Mouse (Mus musculus) gastrocnemius, adult 8-10 months (tissue): ENCODE measurements around the gene Arhgef25. TPM values are rescaled to one million over a fixed set of nuclear protein-coding genes. Genes with fewer than 3 reads are reported as not detected.
"Not testable (repeated sequence)": the region's sequence is repeated elsewhere in the genome, so short reads cannot be mapped to it uniquely, and the experiment has no call there.

Experiments used
- DNase-seq, 2 experiments: peaks; one replicate each; pipeline ENCODE4 v3.0.0; 2022; ENCODE audit warnings: low spot score in 2 of 2
- total RNA-seq, 4 experiments: library from RNA; stranded (reverse); gene quantifications; 2 replicates each; pipeline ENCODE4 v1.2.4; 2022

The Arhgef25 gene
- total RNA-seq, 4 experiments from 2014 or later = 7.1 to 12.1 (median 9.0) TPM

DNA sequence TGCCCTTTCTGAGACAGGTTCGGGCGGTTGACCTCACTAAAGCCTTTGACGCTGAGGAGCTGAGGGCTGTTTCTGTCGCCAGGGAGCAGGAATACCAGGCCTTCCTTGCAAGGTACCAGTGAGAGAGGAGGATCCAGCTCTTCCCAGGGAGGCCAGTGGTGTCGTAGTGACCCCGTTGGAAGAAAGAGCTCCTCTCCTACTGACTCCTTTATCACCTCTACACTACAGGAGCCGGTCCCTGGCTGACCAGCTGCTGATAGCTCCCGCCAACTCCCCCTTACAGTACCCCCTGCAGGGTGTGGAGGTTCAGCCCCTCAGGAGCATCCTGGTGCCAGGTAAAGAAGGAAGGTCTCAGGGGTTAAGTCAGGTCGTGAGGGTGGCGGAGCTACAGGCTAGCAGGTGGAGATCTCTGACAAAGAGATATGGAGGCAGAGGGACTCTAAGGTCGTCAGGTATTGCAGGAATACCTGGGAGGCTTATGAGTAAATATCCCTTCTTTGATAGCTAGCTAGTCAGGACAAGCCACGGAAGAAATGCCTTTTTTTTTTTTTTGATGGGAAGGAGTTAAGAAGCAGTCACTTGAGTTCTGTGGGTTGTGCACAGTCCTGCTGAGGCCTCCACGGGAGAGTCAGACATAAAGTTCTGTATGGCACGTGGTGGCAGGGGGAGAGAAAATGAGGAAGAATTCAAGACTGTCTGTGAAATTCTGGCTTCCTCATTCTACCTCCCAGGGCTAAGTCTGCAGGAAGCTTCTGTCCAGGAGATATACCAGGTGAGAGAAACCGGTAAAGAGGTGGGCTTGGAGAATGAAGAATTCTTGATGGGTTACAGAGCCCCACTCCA lies 22.9 kb downstream of the Arhgef25 start:
- no peak for DNase-seq

DNA sequence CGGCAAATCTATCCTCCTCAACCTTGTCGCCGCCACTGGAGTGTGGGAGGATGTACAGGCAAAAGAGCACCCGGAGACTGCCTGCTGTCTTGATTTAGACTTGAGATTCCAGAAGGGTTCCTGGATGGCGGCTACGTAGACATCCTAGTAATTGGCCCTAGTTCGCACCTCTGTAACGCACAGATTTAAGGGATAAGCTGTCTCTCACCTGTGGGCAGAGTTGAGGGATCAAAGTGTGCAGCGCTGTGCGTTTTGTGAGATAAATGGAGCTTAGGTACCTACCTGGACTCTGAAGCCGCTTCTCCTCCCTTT lies 23.5 kb downstream of the Arhgef25 start:
- no peak for DNase-seq

DNA sequence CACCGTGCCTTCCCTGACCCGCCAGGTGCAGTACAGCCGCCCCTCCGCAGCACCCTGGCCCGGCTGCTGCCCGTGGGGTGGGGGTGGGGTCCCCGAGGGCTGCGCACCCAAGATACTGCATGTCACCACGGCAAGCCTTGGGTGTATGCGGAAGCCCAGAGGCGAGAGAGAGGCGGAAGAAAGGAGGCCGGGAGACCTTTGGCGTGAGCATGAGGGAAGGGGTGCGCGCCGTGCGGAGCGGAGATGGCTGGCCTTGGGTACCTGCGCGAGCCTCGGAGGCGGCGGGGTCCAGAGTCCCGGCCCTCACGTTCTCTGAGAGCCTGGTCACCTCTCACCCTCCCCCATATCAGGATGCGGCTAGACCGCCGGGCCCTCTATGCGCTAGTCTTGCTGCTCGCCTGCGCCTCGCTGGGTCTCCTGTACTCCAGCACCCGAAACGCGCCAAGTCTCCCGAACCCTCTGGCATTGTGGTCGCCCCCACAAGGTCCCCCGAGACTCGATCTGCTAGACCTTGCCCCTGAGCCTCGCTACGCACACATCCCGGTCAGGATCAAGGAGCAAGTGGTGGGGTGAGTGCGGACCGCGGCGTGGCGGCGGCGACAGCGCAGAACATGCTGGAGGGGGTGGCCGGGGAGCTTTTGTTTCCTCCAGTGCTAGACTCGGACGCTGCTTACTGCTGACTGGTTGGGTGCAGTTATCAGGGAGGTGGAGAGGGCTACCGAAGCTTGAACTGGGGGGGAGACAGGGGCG lies 24.1 kb downstream of the Arhgef25 start:
- no peak for DNase-seq

DNA sequence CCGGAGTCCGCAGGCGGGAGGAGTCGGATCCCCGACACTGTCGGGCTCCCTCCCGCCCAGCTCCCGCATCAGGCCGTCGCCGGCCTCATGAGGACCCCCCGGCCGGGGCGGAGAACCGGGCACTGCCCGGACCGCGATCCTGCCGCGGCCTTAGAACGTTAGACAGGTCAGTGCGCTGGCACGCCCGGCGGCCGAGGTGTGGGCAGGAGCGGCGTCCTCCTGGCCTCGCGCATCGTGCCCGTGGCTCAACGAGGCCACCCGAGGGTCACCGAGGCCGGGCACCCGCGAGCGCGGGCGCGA lies 24.6 kb downstream of the Arhgef25 start:
- DNase-seq = no peak

DNA sequence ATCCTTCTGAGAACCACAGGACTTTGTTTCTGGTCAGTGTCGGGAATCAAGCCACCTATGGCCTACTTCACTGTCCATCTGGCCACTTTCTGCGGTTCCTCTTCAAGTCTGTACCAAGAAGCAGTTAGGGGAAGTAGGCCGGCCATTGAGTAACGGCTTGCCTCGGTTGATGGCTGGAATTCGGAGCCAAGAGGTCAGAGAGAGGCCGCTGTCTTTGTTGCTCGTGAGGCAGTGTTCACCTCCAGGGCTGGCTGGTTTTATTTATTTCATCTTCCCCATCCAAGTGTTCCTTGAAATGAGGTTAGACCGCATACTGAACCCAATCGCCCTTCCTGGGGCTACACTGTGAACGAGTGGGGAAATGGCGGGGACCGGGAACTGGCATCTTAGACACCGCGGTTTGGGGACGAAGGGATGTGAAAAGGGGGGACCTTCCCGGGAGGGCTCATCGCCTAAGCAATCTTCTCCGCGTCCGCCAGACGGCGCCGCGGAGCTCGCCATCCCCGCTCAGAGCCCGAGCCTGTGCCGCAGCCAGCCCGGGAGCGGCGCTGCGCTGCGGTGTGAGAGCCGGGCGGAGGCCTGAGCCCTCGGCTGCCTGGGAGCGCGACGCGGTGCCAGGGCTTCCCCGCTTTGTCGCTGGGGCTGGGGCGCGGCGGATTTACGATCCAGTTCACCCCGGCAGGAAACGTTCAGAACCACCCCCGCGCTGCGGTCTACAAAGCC lies 25.1 kb downstream of the Arhgef25 start, which contains the start of gene B4galnt1:
B4galnt1 (plus strand) TSS at position 595 of the 723 bp plus-strand sequence.
- DNase-seq = peak in 1 of 2 experiments; percentile 40

DNA sequence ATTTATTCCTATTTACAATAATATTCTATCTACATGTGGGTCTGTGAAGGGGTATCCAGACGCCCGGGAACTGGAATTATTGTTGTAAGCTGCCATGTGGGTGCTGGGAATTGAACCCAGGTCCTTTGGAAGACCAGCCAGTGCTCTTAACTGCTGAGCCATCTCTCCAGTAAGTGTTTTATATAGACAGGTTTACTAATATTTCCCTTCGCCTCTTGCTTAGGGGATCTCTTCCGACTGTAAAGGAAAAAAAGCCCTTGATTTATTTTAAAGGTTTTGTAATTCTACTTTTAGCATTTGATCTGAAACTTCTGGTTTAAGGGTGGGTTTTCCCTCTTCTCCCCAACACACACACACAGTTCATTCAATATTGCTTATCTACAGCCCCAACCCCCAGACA lies 25.7 kb downstream of the Arhgef25 start:
- no peak for DNase-seq

DNA sequence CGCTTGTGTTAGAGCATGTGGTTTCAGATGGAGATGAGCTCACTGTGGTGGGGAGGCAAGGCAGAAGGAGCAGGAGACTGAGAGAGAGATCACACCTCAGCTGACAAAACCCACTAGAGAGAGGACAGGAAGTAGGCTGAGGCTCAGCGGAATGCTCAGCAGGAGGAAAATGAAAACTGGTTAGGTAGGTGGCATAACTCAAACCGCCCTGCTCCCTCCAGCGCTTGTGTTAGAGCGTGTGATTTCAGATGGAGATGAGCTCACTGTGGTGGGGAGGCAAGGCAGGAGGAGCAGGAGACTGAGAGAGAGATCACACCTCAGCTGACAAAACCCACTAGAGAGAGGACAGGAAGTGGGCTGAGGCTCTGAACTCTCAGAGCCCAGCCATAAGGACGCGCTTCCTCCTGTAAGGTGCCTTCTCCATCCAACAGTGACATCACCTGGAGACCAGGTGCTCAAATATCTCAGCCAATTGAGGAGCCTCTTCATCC lies 27.1 kb downstream of the Arhgef25 start:
- DNase-seq = not testable (repeated sequence)

DNA sequence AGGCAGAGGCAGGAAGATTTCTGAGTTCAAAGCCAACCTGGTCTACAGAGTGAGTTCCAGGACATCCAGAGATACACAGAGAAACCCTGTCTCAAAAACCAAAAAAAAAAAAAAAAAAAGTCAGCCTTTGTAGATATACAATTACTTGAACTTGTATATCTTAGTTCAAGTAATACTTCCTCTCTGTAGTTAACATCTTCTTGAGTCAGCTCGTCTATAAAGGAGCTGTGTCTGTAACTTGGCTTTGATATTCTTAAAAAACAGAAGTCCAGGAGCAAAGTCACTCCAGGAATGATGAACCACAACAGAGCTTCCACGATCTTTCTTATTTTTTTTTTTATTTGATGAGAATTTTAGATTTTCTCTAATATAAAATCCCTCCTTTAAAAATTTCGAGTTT lies 29.2 kb downstream of the Arhgef25 start:
- no peak for DNase-seq

DNA sequence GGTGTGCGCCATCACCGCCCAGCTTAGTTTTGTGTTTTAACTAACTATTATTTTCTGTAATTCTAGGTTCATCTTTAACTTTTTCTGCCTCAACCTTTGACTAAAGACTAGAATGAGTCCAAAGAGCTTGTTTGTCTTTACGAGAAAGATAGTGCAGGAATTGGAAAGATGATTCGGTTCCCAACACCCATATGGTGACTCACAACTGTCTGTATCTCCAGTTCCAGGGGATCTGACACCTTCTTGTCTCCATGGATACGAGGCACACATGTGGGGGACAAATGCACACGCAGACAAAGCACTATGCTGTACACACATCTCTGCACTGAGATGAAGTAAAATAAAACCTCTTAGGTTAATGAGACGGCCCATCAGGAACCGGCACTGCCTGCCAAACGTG lies 29.8 kb downstream of the Arhgef25 start:
- DNase-seq = no peak

DNA sequence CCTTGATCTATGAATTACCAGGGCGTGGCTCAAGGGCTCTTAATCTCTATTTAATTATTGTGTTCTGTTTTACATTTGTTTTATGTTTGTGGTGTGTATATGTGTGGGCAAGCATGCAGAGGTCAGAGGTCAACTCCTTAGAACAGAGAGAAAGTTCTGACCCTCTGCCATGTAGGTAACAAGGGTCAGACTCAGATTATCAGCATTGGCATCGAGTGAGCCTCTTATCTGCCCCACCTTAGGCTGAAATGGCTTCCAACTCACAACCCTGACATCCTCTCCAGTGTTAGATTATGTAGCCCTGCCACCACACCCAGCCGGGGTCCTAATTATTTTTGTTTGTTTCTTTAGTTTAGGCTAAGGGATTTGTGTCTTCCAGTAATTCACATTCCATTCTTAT lies 31.4 kb downstream of the Arhgef25 start:
- no peak for DNase-seq

DNA sequence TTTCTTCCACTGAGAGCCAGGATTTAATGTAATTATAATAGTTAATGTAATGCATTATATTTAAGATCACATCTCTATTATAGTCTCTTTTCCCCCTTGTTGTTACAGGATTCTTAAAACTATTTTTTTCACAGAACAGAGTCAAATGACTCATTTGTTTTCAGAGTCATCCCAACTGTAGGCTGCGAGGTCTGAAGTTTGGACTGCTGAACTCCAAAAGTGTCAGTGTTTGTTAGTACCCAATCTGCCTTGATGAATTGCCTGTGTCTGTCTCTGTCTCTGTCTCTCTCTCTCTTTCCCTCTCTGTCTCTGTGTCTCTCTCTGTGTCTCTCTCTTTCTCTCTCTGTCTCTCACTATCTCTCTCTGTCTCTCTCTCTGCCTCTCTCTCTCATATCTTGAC lies 33.4 kb downstream of the Arhgef25 start:
- no peak for DNase-seq

DNA sequence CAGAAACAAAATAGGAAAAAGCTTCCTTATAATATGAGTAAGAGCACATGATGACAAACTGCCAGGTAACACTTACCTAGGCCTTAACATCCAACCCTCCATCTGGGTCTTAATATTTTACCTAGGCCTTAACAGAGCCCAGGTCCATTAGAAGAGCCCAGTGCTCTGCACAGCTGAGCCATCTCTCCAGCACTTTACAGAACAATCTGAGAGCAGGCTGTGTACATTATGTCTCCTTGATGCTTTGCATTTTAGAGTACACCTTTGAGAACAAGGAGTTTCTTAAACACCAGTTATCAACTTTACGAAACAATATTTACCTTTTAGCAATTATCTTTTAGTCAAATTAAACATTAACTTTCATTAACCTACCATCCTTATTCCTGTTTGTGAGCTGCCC lies 33.8 kb downstream of the Arhgef25 start:
- no peak for DNase-seq

DNA sequence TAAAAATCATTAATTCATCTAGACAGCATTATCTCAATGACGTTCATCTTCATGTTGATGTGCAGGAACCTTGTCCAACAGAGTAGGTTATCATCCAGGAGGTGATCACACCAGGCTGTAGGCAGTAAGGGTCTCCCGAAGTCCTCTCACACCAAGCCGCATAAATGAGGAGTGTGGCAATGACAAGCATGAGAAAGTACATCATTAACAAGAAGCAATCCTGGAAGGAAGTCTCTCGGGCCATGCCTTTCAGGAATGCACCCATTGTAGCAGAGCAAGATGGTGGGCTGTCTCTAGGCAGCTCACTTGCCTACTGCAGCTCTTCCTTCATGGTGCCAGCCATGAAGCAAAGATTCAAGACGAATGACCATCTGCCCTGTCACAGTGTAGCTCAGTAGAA lies 35.2 kb downstream of the Arhgef25 start:
- no peak for DNase-seq

DNA sequence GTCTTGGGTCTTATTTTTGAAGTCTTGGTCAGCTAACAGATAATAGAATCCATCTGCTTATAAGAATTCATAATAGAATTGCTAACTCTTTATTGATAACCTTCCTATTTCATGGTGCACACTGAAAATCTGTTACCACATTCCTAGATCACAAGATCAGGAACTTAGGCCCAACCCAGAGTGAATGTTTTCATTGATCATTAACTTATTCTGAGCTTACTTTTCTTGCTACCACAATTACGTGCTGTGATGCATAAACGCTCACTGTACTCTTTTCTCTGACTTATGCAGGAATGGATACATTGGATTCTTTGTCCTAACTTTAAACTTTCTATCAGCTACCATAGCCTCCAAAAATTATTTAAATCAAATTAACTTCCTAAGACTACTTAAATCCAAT lies 35.6 kb downstream of the Arhgef25 start:
- DNase-seq = no peak

DNA sequence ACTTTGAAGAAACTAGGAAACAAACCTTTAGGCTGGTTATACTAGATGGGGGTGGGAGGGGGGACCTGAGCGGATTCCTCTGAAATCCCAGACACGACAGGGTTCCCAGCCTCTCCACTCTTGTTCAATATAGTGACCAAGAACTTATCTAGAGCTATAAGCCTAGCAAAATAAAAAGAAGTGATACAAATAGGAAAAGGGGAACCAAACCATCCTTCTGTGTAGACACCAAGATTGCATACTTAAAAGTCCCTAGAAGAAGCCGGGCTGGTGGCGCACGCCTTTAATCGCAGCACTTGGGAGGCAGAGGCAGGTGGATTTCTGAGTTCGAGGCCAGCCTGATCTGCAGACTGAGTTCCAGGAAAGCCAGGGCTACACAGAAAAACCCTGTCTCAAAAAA lies 36.6 kb downstream of the Arhgef25 start:
- DNase-seq = no peak

DNA sequence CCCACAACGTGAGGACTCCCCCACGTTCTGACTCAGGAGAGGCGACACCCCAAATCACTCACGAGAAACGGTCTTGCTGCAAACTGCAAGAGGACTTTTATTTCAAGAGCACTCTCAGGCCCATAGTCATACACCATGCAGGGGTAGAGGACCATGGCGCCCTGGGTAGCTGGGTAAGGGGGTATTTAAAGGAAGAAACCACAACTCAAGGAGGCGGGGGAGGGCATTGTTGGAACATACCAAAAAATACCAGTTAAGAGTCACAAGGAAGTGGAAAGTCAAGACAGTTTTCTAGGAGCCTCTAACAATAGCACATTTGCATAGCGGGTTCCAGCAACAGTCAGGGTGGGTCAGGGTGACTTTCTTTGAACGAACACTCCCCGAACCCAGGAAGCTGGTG lies 37.3 kb downstream of the Arhgef25 start:
- not testable (repeated sequence) for DNase-seq

DNA sequence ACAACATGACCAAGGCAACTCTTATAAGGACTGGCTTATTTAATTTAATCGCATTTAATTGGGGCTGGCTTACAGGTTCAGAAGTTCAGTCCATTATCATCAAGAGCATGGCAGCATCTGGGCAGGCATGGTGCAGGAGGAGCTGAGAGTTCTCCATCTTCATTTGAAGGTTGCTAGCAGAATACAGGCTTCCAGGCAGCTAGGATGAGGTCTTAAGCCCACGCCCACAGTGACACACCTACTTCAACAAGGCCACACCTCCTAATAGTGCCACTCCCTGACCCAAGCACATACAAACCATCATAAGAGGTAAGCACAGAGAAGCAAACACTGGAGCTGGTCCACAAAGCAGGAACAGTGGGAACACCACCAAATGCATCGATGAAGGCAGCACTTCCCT lies 38.6 kb downstream of the Arhgef25 start:
- not testable (repeated sequence) for DNase-seq

DNA sequence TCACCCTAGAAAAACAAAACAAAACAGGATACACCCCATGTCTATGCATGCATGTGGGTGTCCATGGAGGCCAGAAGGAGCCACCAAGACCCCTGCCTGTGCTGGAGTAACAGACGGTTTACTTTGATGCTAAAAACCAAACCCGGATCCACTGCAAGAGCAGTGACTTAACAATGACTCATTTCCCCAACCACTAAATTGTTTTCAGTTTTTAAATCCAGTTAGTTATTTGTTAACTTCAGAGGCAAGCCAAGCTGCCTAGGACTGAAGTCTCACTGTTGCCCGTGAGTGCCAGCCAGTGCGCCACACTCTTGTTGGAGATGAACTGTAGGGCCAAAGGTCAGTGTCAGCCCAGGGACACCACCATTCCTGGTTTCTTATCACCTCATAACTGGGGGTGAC lies 39.4 kb downstream of the Arhgef25 start:
- DNase-seq = no peak

DNA sequence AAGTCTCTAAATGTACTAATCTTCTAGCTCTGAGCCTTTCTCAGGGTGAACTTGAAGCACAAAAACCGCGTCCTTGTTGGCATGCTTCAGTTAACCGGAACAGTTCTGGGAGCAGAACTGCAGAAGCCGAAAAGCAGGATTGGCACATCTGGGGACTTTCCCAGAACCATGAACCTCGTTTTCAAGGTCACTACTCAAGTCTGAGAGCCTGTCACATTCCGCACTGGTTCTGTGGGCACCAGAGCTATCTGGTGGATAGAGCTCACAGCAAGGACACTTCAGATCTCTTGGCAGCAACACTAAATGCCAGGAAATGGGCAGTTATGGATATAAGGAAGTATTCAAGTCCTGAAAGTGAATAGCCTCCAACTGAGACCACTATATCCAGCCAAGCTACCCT lies 42.7 kb downstream of the Arhgef25 start:
- no peak for DNase-seq

DNA sequence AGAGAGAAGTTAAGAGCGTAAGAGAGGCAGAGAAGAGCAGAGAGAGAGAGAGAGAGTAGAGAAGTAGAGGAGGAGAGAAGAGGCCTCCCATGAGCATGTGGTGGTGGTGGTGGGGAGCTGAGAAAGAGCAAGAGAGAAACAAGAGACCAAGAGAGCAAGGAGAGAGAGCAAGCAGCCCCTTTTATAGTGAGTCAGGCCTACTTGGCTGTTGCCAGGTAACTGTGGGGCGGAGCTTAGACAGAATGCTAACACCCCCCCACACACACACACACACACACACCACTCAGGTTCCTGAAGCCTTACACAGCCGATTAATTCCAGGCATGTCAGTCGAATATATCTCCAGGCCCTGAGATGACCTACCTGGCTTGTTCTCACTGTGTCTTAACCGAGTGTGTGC lies 44.6 kb downstream of the Arhgef25 start:
- no peak for DNase-seq

DNA sequence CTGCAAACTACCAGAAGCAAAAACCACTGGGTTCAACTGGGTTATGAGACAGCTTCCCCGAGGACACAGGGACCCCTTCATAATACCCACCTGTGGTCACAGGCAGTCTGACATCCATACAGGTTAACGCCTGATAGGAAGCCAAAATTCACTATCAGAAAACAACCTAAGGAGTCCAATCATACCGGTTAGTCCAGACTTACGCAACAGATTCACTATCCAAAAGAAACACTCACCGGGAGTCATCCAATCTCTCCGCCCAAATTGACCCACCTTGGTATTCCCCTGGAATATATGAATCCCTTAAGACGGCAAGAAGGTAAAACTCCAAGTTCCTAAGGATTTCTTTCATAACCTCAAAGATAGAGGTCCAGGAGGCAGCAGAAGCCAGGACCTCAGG lies 45.3 kb downstream of the Arhgef25 start:
- no peak for DNase-seq

DNA sequence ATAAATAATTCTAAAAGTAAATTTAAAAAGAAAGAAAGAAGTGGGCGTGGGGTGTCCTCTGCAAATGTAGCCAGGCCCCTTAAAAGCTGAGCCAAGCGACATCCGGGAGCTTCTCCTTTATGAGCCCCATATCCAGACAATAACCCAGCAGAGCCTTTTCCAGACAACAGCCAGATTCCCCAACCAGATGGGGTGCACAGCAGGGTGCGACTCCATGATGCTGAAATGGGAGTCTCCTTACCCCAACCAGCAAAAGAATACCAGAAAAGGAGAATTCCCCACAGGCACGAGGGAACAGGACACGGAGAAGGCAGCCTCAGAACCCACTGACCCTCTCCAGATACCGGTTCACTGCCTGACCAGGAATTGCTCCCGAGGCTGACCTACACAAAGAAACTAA lies 46.7 kb downstream of the Arhgef25 start:
- no peak for DNase-seq
